ENCODE assay signal across 25 mouse cellular contexts in the genomic region with DNA sequence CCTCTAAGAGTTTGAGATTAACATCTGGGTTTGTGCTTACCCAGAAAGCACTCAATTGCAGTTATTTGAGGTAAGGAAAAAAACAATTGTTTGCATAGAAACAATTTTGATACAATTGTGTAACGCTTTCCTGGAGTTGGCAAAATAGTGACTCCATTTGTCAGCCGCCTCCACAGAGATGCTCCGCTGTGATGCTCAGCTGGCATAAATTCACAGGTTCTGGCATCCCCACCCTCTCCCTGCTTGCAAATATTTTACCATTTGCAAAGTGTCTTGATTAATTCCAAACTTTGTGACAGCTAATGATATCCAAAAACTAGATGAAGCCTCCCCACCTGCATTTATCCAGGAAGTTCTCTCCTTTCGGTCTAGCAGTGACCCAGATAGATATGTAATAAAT. TPM values are rescaled to one million over a fixed set of nuclear protein-coding genes. Genes with fewer than 3 reads are reported as not detected.
"Had no signal": no experiment of that assay in that cellular context is flagged by ENCODE, and none has a peak within 500 bp of the region (broad histone marks: within the 10 kb centered on the region; RNA-seq: fewer than 3 reads in every experiment).

No protein-coding gene starts in this region.

- DNase-seq: gastrocnemius, adult 2 months; gastrocnemius, postnatal 10 days; gastrocnemius, postnatal 25 days; heart, adult 18-20 months; heart, postnatal 14 days; heart, postnatal 36 days; kidney, adult 11 months; kidney, adult 2 months; kidney, adult 9 months; kidney, postnatal 14 days; kidney, postnatal 36 days; liver; liver, embryonic 13.5 days had no signal

- H3K4me3 ChIP-seq: gastrocnemius, adult 2 months; heart, embryonic 10.5 days; heart, embryonic 12.5 days; hindbrain, embryonic 13.5 days; hindbrain, embryonic 15.5 days; kidney, embryonic 15.5 days; left cerebral cortex, adult 2 months; limb, embryonic 10.5 days; limb, embryonic 12.5 days; liver, embryonic 13.5 days; liver, embryonic 15.5 days had no signal

- H3K27ac ChIP-seq: gastrocnemius, adult 2 months; heart, embryonic 10.5 days; hindbrain, embryonic 13.5 days; hindbrain, embryonic 15.5 days; hindbrain, postnatal 0 days; kidney, embryonic 15.5 days; kidney, postnatal 0 days; left cerebral cortex, adult 2 months; limb, embryonic 10.5 days; limb, embryonic 12.5 days; liver, embryonic 13.5 days; liver, embryonic 15.5 days had no signal

RNA-seq across cellular contexts. Expression of a gene that starts 5.5 kb away (rescaled TPM):
- total RNA-seq: granulocyte monocyte progenitor cell, adult 5-6 weeks had no signal
